Mouse (Mus musculus) MEL (cell line): ENCODE measurements around the gene Akip1. TPM values are rescaled to one million over a fixed set of nuclear protein-coding genes. Genes with fewer than 3 reads are reported as not detected.

Source experiments
- DNase-seq: peaks from one replicate; pipeline ENCODE4 v3.0.0; 2011; ENCODE audit warnings: low read depth, low spot score
- H3K27ac ChIP-seq: 2 replicates; pipeline ENCODE4 v1.5.1; 2012; ENCODE audit warnings: low read depth, mild to moderate bottlenecking, control low read depth, low read length, moderate library complexity; ENCODE audit not compliant: control insufficient read depth
- H3K27me3 ChIP-seq, 2 experiments: fragments of 150-350 bp in 1 of 2; sonication (generic) in 1 of 2; 2 replicates each; pipeline ENCODE4 v1.6.1; 2012; ENCODE audit warnings: low read length in 2 of 2, mild to moderate bottlenecking in 2 of 2, improper control_type of control experiment in 1 of 2, moderate library complexity in 1 of 2; ENCODE audit not compliant: insufficient read depth in 2 of 2, control insufficient read depth in 1 of 2
- H3K36me3 ChIP-seq, 2 experiments: 2 replicates each; pipeline ENCODE4 v1.6.1; 2012 to 2014; ENCODE audit warnings: low read length in 2 of 2, improper control_type of control experiment in 1 of 2, inconsistent platforms in 1 of 2, mild to moderate bottlenecking in 1 of 2; ENCODE audit not compliant: insufficient read depth in 2 of 2, control insufficient read depth in 1 of 2
- H3K4me1 ChIP-seq, 2 experiments: fragments of 150-350 bp in 1 of 2; sonication (generic) in 1 of 2; 2 replicates each; pipeline ENCODE4 v1.6.1; 2012; ENCODE audit warnings: low read length in 2 of 2, improper control_type of control experiment in 1 of 2, mild to moderate bottlenecking in 1 of 2; ENCODE audit not compliant: insufficient read depth in 2 of 2, control insufficient read depth in 1 of 2
- H3K4me3 ChIP-seq, 2 experiments: fragments of 150-350 bp in 1 of 2; sonication (generic) in 1 of 2; 2 replicates each; pipeline ENCODE4 v1.5.1; 2012; ENCODE audit warnings: low read depth in 2 of 2, low read length in 2 of 2, mild to moderate bottlenecking in 2 of 2, moderate library complexity in 2 of 2, control low read depth in 1 of 2, improper control_type of control experiment in 1 of 2; ENCODE audit not compliant: control insufficient read depth in 1 of 2, insufficient read depth in 1 of 2
- H3K79me2 ChIP-seq: 2 replicates; pipeline ENCODE4 v1.6.1; 2012; ENCODE audit warnings: mild to moderate bottlenecking, low read length, moderate library complexity; ENCODE audit not compliant: control insufficient read depth, poor library complexity, insufficient read depth
- H3K9ac ChIP-seq: 2 replicates; pipeline ENCODE4 v1.6.1; 2012; ENCODE audit warnings: low read depth, mild to moderate bottlenecking, control low read depth, low read length, moderate library complexity; ENCODE audit not compliant: control insufficient read depth, poor library complexity, severe bottlenecking
- H3K9me3 ChIP-seq: fragments of 150-350 bp; sonication (generic); replicated peaks from 2 replicates; pipeline ENCODE4 v1.6.1; 2012; ENCODE audit warnings: mild to moderate bottlenecking, low read length, improper control_type of control experiment, moderate library complexity; ENCODE audit not compliant: insufficient read depth
- BHLHE40 ChIP-seq: IDR thresholded peaks from 2 replicates; pipeline ENCODE4 v1.6.1; 2012; ENCODE audit warnings: low read depth, mild to moderate bottlenecking, inconsistent platforms, low read length, improper control_type of control experiment, borderline replicate concordance
- CHD1 ChIP-seq: IDR thresholded peaks from 2 replicates; pipeline ENCODE4 v1.6.1; 2012; ENCODE audit warnings: low read depth, mild to moderate bottlenecking, inconsistent platforms, low read length, improper control_type of control experiment
- CHD2 ChIP-seq: IDR thresholded peaks from 2 replicates; pipeline ENCODE4 v1.6.1; 2011; ENCODE audit warnings: low read length, improper control_type of control experiment
- ELF1 ChIP-seq: IDR thresholded peaks from 2 replicates; pipeline ENCODE4 v1.6.1; 2014; ENCODE audit warnings: low read depth, mild to moderate bottlenecking, inconsistent platforms, low read length, improper control_type of control experiment, moderate library complexity
- ETS1 ChIP-seq: IDR thresholded peaks from 2 replicates; pipeline ENCODE4 v1.6.1; 2012; ENCODE audit warnings: low read depth, mild to moderate bottlenecking, inconsistent platforms, low read length, improper control_type of control experiment, moderate library complexity
- GABPA ChIP-seq: IDR thresholded peaks from 2 replicates; pipeline ENCODE4 v1.6.1; 2012; ENCODE audit warnings: low read depth, mild to moderate bottlenecking, inconsistent platforms, low read length, improper control_type of control experiment, moderate library complexity
- GATA1 ChIP-seq: IDR thresholded peaks from 2 replicates; pipeline ENCODE4 v1.6.1; 2011; ENCODE audit warnings: low read depth, low read length, improper control_type of control experiment
- HCFC1 ChIP-seq: IDR thresholded peaks from 2 replicates; pipeline ENCODE4 v1.6.1; 2012; ENCODE audit warnings: low read depth, mild to moderate bottlenecking, inconsistent platforms, low read length, improper control_type of control experiment, moderate library complexity
- JUND ChIP-seq: IDR thresholded peaks from 2 replicates; pipeline ENCODE4 v1.6.1; 2011; ENCODE audit warnings: low read depth, mild to moderate bottlenecking, improper control_type of control experiment, low read length
- KAT2A ChIP-seq: conservative IDR thresholded peaks from 2 replicates; pipeline ENCODE4 v1.6.1; 2012; ENCODE audit warnings: low read depth, low read length, improper control_type of control experiment, inconsistent platforms
- MAFK ChIP-seq: IDR thresholded peaks from 2 replicates; pipeline ENCODE4 v1.6.1; 2011; ENCODE audit warnings: low read depth, mild to moderate bottlenecking, low read length, improper control_type of control experiment, borderline replicate concordance
- MAX ChIP-seq: IDR thresholded peaks from 2 replicates; pipeline ENCODE4 v1.6.1; 2011; ENCODE audit warnings: low read length, improper control_type of control experiment
- MAZ ChIP-seq: IDR thresholded peaks from 2 replicates; pipeline ENCODE4 v1.6.1; 2012; ENCODE audit warnings: low read depth, mild to moderate bottlenecking, inconsistent platforms, low read length, improper control_type of control experiment
- MXI1 ChIP-seq: IDR thresholded peaks from 2 replicates; pipeline ENCODE4 v1.6.1; 2011; ENCODE audit warnings: mild to moderate bottlenecking, low read depth, low read length, improper control_type of control experiment
- MYB ChIP-seq: IDR thresholded peaks from 2 replicates; pipeline ENCODE4 v1.6.1; 2011; ENCODE audit warnings: mild to moderate bottlenecking, low read depth, low read length, improper control_type of control experiment
- MYC ChIP-seq: IDR thresholded peaks from 2 replicates; pipeline ENCODE4 v1.6.1; 2011; ENCODE audit warnings: low read depth, mild to moderate bottlenecking, low read length, improper control_type of control experiment, moderate library complexity
- NELFE ChIP-seq: IDR thresholded peaks from 2 replicates; pipeline ENCODE4 v1.6.1; 2011; ENCODE audit warnings: low read depth, low read length, improper control_type of control experiment
- NRF1 ChIP-seq: IDR thresholded peaks from 2 replicates; pipeline ENCODE4 v1.6.1; 2014; ENCODE audit warnings: low read depth, mild to moderate bottlenecking, inconsistent platforms, low read length, improper control_type of control experiment, moderate library complexity; ENCODE audit not compliant: poor library complexity, insufficient read depth, severe bottlenecking
- POLR2AphosphoS5 ChIP-seq: IDR thresholded peaks from 2 replicates; pipeline ENCODE4 v1.6.1; 2012; ENCODE audit warnings: low read depth, borderline replicate concordance, mild to moderate bottlenecking, inconsistent platforms, low read length, moderate library complexity, mixed read lengths
- RCOR1 ChIP-seq: IDR thresholded peaks from 2 replicates; pipeline ENCODE4 v1.6.1; 2012; ENCODE audit warnings: low read depth, mild to moderate bottlenecking, inconsistent platforms, low read length, improper control_type of control experiment
- SIN3A ChIP-seq: IDR thresholded peaks from 2 replicates; pipeline ENCODE4 v1.6.1; 2012; ENCODE audit warnings: low read length, improper control_type of control experiment, inconsistent platforms
- TAL1 ChIP-seq: IDR thresholded peaks from 2 replicates; pipeline ENCODE4 v1.6.1; 2012; ENCODE audit warnings: mild to moderate bottlenecking, inconsistent platforms, low read length, moderate library complexity, mixed read lengths
- TBP ChIP-seq: IDR thresholded peaks from 2 replicates; pipeline ENCODE4 v1.8.0; 2011; ENCODE audit warnings: low read depth, low read length, improper control_type of control experiment
- TCF12 ChIP-seq: IDR thresholded peaks from 2 replicates; pipeline ENCODE4 v1.6.1; 2014; ENCODE audit warnings: low read depth, mild to moderate bottlenecking, inconsistent platforms, low read length, improper control_type of control experiment, moderate library complexity
- UBTF ChIP-seq: IDR thresholded peaks from 2 replicates; pipeline ENCODE4 v1.6.1; 2012; ENCODE audit warnings: low read depth, mild to moderate bottlenecking, inconsistent platforms, low read length, improper control_type of control experiment, moderate library complexity, borderline replicate concordance; ENCODE audit not compliant: insufficient read depth
- ZKSCAN1 ChIP-seq: IDR thresholded peaks from 2 replicates; pipeline ENCODE4 v1.6.1; 2012; ENCODE audit warnings: low read depth, mild to moderate bottlenecking, inconsistent platforms, low read length, improper control_type of control experiment, moderate library complexity
- ZNF384 ChIP-seq: IDR thresholded peaks from 2 replicates; pipeline ENCODE4 v1.6.1; 2012; ENCODE audit warnings: low read depth, mild to moderate bottlenecking, inconsistent platforms, low read length, improper control_type of control experiment
- polyA plus RNA-seq, 2 experiments: library from polyadenylated mRNA; stranded (reverse) in 1 of 2; unstranded in 1 of 2; fragments of >175 nt in 1 of 2; fragments of >200 nt in 1 of 2; gene quantifications; 2 replicates each; pipeline versions ENCODE4 v1.2.1 to v1.2.4; 2012; ENCODE audit warnings: low replicate concordance in 2 of 2, low read depth in 1 of 2; ENCODE audit not compliant: insufficient read length in 2 of 2, insufficient read depth in 1 of 2, missing spikeins in 1 of 2
- total RNA-seq: library from RNA; depleted of rRNA; stranded (reverse); fragments of 300-350 nt; gene quantifications from 2 replicates; pipeline ENCODE4 v1.2.3, GENCODE M21; 2012

Gene Akip1
- total and polyA plus RNA-seq, 3 experiments: 29.0 to 34.0 TPM; not detected in 1

DNA sequence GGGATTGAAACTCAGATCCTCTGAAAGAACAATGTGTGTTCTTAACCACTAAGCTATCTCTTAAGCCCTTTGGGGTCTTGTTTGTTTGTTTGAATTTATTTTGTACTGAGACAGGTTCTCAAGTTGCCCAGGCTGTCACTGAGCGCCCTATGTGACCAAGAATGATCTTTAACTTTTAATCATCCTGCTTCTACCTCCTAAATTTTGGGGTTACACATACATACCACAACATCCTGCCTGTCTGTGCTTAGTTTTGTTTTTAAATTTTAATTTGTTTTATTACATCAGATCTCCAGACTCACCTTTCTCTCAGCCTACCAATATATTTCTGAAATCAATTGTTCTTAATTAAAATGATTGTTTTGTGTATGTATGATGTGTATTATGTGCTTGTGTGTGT, 37.6 kb downstream of the Akip1 start:
- no peak overlapping the region for H3K27ac ChIP-seq
- H3K4me3 ChIP-seq: no peak overlapping the region
- no peaks in the 10 kb centered on the region for H3K79me2 ChIP-seq
- H3K4me1 ChIP-seq: no peaks in the 10 kb centered on the region
- H3K9me3 ChIP-seq: no peaks in the 10 kb centered on the region
- peaks cover 0 to 2% of the 10 kb centered on the region in 2 experiments; a peak in 2 of 4 replicates for H3K36me3 ChIP-seq
- no peak overlapping the region for H3K9ac ChIP-seq
- no peaks in the 10 kb centered on the region for H3K27me3 ChIP-seq
- no peak for DNase-seq
- TF ChIP-seq ZNF384 (no peak), SIN3A (no peak), MYB (no peak), JUND (no peak), MAX (no peak), KAT2A (no peak), GATA1 (no peak), NELFE (no peak), BHLHE40 (no peak), POLR2AphosphoS5 (no peak), GABPA (no peak), HCFC1 (no peak), CHD1 (no peak)

DNA sequence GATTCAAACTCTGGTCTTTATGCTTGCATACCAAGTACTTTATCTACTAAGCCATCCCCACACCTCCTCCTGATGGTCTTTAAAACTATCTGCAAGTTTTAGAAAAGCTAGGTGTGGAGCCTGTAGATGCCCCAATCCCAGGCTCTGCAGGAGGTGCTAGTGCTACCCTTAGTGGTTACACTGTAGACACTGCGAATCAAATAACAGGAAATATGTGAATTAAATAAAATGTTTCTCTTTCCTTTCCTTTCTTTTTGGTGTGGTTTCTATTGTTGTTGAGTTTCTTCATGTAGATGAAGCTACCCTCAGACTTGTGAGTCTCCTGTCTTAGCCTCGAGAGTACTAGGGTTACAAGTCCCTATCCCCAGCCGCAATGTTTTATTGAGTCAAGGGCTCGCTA, 38.2 kb downstream of the Akip1 start:
- no peak overlapping the region for H3K4me3 ChIP-seq
- H3K27me3 ChIP-seq: no peaks in the 10 kb centered on the region
- H3K27ac ChIP-seq: no peak overlapping the region
- H3K9ac ChIP-seq: no peak overlapping the region
- TF ChIP-seq MAZ: no peak
- no peak for TF ChIP-seq NRF1
- TF ChIP-seq CHD2: no peak
- TF ChIP-seq MAFK: no peak
- H3K79me2 ChIP-seq: no peaks in the 10 kb centered on the region
- H3K9me3 ChIP-seq: no peaks in the 10 kb centered on the region
- DNase-seq: no peak
- no peaks in the 10 kb centered on the region for H3K4me1 ChIP-seq
- peaks cover 0 to 5% of the 10 kb centered on the region in 2 experiments; a peak in 2 of 4 replicates for H3K36me3 ChIP-seq

DNA sequence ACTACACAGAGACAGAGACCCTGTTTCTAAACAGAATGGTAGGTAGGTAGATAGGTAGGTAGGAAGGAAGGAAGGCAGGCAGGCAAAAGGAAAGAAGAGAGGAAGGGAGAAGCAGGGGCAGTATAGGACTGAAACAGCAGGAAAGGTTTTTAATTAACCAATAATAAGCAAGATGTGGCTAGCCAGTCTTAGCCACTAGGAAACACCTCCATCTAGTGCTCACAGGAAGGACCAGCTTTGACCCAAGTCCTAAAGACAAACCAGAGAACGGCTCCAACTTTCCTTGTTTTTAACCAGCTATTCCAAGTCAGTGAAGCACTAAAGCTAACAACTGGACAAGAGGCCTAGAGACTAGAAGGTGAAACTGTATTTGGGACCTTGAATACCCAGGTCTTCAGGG, 44.3 kb downstream of the Akip1 start:
- no peak overlapping the region for H3K9ac ChIP-seq
- no peaks in the 10 kb centered on the region for H3K27me3 ChIP-seq
- DNase-seq: no peak
- no peak overlapping the region for H3K27ac ChIP-seq
- H3K4me3 ChIP-seq: no peak overlapping the region
- no peaks in the 10 kb centered on the region for H3K9me3 ChIP-seq
- H3K36me3 ChIP-seq: peaks cover 3 to 5% of the 10 kb centered on the region in 2 experiments
- H3K4me1 ChIP-seq: peaks cover under 1 to 3% of the 10 kb centered on the region in 2 experiments; a peak in 1 of 4 replicates
- H3K79me2 ChIP-seq: peaks cover 11% of the 10 kb centered on the region
- TF ChIP-seq MAZ (no peak), GABPA (no peak), ZNF384 (no peak), UBTF (no peak), MXI1 (no peak), ZKSCAN1 (no peak), ELF1 (no peak), TBP (no peak), ETS1 (no peak), MYB (no peak), MAFK (no peak), TAL1 (no peak), NRF1 (no peak), MYC (no peak), TCF12 (no peak), BHLHE40 (no peak), RCOR1 (no peak), CHD2 (no peak)
